Mouse (Mus musculus) neural tube, embryonic 14.5 days (tissue): Measurements from ENCODE around the gene Zfp810. TPM values are rescaled to one million over a fixed set of nuclear protein-coding genes. Genes with fewer than 3 reads are reported as not detected.

ENCODE experiments used
- ATAC-seq: fragments of 200-750 bp; cut with Nextera tagmentation; 2 replicates; pipeline ENCODE4 v1.8.0; 2017; ENCODE audit warnings: low read depth, mild to moderate bottlenecking, moderate TSS enrichment, moderate library complexity
- H3K27ac ChIP-seq: fragments of 300-500 bp; sonication (generic); 2 replicates; pipeline ENCODE4 v1.5.1; 2014; ENCODE audit warnings: low read depth, mild to moderate bottlenecking, control low read depth, low read length, moderate library complexity, mixed read lengths
- H3K27me3 ChIP-seq: fragments of 300-500 bp; sonication (generic); 2 replicates; pipeline ENCODE4 v1.6.1; 2014; ENCODE audit warnings: low read length; ENCODE audit not compliant: control insufficient read depth, insufficient read depth
- H3K36me3 ChIP-seq: fragments of 300-500 bp; sonication (generic); 2 replicates; pipeline ENCODE4 v1.6.1; 2014; ENCODE audit warnings: low read length, mixed read lengths; ENCODE audit not compliant: control insufficient read depth, insufficient read depth
- H3K4me1 ChIP-seq: fragments of 300-500 bp; sonication (generic); 2 replicates; pipeline ENCODE4 v1.6.1; 2014; ENCODE audit warnings: low read length; ENCODE audit not compliant: control insufficient read depth, insufficient read depth
- H3K4me2 ChIP-seq: fragments of 300-500 bp; sonication (generic); 2 replicates; pipeline ENCODE4 v1.6.1; 2014; ENCODE audit warnings: mild to moderate bottlenecking, low read depth, low read length, control low read depth
- H3K4me3 ChIP-seq: fragments of 300-500 bp; sonication (generic); 2 replicates; pipeline ENCODE4 v1.5.1; 2014; ENCODE audit warnings: low read depth, low read length, control low read depth, mixed read lengths
- H3K9ac ChIP-seq: fragments of 300-500 bp; sonication (generic); replicated peaks from 2 replicates; pipeline ENCODE4 v1.6.1; 2014; ENCODE audit warnings: low read depth, mild to moderate bottlenecking, control low read depth, low read length, mixed read lengths
- H3K9me3 ChIP-seq: fragments of 300-500 bp; sonication (generic); 2 replicates; pipeline ENCODE4 v1.6.1; 2016; ENCODE audit warnings: low read length; ENCODE audit not compliant: control insufficient read depth
- WGBS: fragments of 180-500 bp; shearing (Covaris S2); extraction: QIAGEN DNeasy Blood & Tissue Kit; methylation state at CpG from one replicate; pipeline ENCODE4 v1.1.7; 2014; 5-methylcytosine and 5-hydroxymethylcytosine counted together
- polyA plus RNA-seq: library from polyadenylated mRNA; unstranded; fragments of >200 nt; fragmentation: Nextera tagmentation; extraction: Ambion mirVana; gene quantifications from 2 replicates; pipeline ENCODE4 v1.2.1, GENCODE M21; 2014

Gene Zfp810
- polyA plus RNA-seq, 1 experiment from 2014 or later = 42.8 TPM

GRCm38 (mm10) chr9:22302199-22302598 lies 5.2 kb downstream of the Zfp810 start:
- Histone ChIP-seq H3K27me3 (no peaks in the 10 kb centered on the region), H3K27ac (no peak overlapping the region), H3K9ac (no peak overlapping the region), H3K4me2 (no peak overlapping the region), H3K4me3 (no peak overlapping the region), H3K4me1 (0 out of 2 replicates have a peak, but pooled peaks cover 4% of the 10 kb centered on the region), H3K9me3 (no peaks in the 10 kb centered on the region), H3K36me3 (peaks cover 29% of the 10 kb centered on the region)
- 100% methylated on average over 1 of the region's 1 CpGs for WGBS
- no peak for ATAC-seq

DNA sequence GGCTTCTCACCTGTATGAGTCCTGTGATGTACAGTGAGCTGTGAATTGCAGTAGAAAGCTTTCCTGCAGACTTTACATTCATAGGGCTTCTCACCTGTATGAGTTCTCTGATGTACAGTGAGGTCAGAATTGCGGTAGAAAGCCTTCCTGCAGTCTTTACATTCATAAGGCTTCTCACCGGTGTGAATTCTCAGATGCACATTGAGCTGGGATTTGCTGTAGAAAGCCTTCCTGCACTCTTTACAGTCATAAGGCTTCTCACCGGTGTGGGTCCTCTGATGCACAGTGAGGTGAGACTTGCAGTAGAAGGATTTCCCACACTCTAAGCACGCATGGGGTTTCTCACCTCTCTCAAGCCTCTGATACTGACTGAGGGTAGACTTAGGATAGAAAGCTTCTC lies 28.7 kb downstream of the Zfp810 start:
- Histone ChIP-seq H3K9ac (no peak overlapping the region), H3K4me2 (no peak overlapping the region), H3K27ac (no peak overlapping the region), H3K9me3 (peaks cover 54% of the 10 kb centered on the region), H3K4me3 (no peak overlapping the region), H3K4me1 (no peaks in the 10 kb centered on the region), H3K36me3 (peaks cover 71% of the 10 kb centered on the region), H3K27me3 (no peaks in the 10 kb centered on the region)
- WGBS = 95% methylated on average over 4 of the region's 4 CpGs
- no peak for ATAC-seq

DNA sequence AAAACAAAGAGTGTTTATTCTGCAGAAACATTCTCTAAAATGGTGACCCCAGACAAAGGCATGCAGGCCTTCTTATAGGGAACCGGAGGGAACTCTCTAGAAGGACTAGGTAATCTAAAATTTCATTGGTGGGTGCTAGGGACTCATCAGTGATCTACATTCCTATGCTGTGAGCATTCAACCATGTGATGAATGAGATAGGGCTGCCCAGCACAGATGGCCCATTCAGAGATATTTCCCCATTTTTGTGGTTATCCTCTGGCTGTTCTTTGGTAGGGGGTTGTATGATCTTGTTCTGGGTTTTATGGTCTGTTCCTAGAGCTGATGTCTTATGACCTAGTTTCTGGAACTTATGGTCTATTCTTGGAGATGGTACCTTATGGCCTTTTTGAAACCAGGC lies 38.6 kb downstream of the Zfp810 start:
- H3K4me2 ChIP-seq = no peak overlapping the region
- no peak overlapping the region for H3K9ac ChIP-seq
- H3K9me3 ChIP-seq = peaks cover 3% of the 10 kb centered on the region; the same call in 1 of the 2 replicates
- no peaks in the 10 kb centered on the region for H3K36me3 ChIP-seq
- no peaks in the 10 kb centered on the region for H3K4me1 ChIP-seq
- no peak for ATAC-seq
- 92% methylated on average over 1 of the region's 1 CpGs for WGBS
- no peak overlapping the region for H3K27ac ChIP-seq
- no peak overlapping the region for H3K4me3 ChIP-seq
- no peaks in the 10 kb centered on the region for H3K27me3 ChIP-seq

GRCm38 (mm10) chr9:22262611-22263010 lies 44.8 kb downstream of the Zfp810 start:
- Histone ChIP-seq H3K27ac (no peak overlapping the region), H3K4me2 (no peak overlapping the region), H3K9me3 (no peaks in the 10 kb centered on the region), H3K4me3 (no peak overlapping the region), H3K27me3 (no peaks in the 10 kb centered on the region), H3K36me3 (no peaks in the 10 kb centered on the region), H3K4me1 (no peaks in the 10 kb centered on the region), H3K9ac (no peak overlapping the region)
- 90% methylated on average over 10 of the region's 10 CpGs for WGBS
- ATAC-seq = no peak

DNA sequence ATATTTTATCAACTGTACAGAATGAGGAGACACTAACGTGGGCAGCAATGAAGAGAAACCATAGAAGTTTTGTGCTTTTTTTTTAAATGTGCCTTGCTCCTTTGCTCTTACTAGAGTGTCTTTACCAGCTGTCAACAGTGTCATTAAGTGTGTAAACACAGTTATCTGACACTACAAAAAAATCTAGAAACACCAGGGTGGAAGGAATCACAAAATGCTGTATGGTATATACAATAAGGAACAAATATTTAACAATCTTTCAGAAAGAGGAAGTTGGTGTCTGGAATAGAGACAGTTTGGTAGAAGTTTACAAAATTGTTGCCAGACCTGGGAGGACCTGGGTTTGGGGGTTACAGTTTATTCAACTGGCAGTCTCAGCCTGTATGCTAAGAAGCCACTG lies 45.9 kb downstream of the Zfp810 start:
- ATAC-seq = no peak
- no peaks in the 10 kb centered on the region for H3K9me3 ChIP-seq
- H3K4me2 ChIP-seq = no peak overlapping the region
- no peaks in the 10 kb centered on the region for H3K27me3 ChIP-seq
- no peaks in the 10 kb centered on the region for H3K36me3 ChIP-seq
- H3K9ac ChIP-seq = no peak overlapping the region
- 95% methylated on average over 1 of the region's 1 CpGs for WGBS
- no peaks in the 10 kb centered on the region for H3K4me1 ChIP-seq
- no peak overlapping the region for H3K27ac ChIP-seq
- no peak overlapping the region for H3K4me3 ChIP-seq

GRCm38 (mm10) chr9:22260092-22260422 lies 47.4 kb downstream of the Zfp810 start:
- Histone ChIP-seq H3K4me1 (no peaks in the 10 kb centered on the region), H3K36me3 (no peaks in the 10 kb centered on the region), H3K4me2 (peak overlapping the region; percentile 71), H3K4me3 (peak overlapping the region; percentile 56), H3K27ac (no peak overlapping the region), H3K9me3 (no peaks in the 10 kb centered on the region), H3K9ac (0 out of 2 replicates have a peak overlapping the region, but pooled peaks have one; percentile 73), H3K27me3 (no peaks in the 10 kb centered on the region)
- ATAC-seq = no peak
- WGBS = 37% methylated on average over 3 of the region's 3 CpGs

- 1% methylated on average over 35 of the region's 35 CpGs for WGBS
- no peaks in the 10 kb centered on the region for H3K9me3 ChIP-seq
- H3K36me3 ChIP-seq = no peaks in the 10 kb centered on the region
- H3K27me3 ChIP-seq = no peaks in the 10 kb centered on the region
- H3K4me3 ChIP-seq = peak within 1 kb of the TSS; percentile 56
- H3K9ac ChIP-seq = peak within 1 kb of the TSS; percentile 73
- H3K4me2 ChIP-seq = peak within 1 kb of the TSS; percentile 71
- H3K27ac ChIP-seq = no peak within 1 kb of the TSS
- ATAC-seq = peak; percentile 95
- no peaks in the 10 kb centered on the region for H3K4me1 ChIP-seq
Observed at GRCm38 (mm10) chr9:22259184-22260091, 48.0 kb downstream of the Zfp810 start, which contains the start of gene Zfp599. Zfp599 (minus strand) TSS chr9:22259895.

- Histone ChIP-seq H3K9me3 (no peaks in the 10 kb centered on the region; the same call in 1 of the 2 replicates), H3K4me3 (peak overlapping the region; percentile 56), H3K36me3 (peaks cover 5% of the 10 kb centered on the region), H3K9ac (peak overlapping the region; percentile 73; the same call in 1 of the 2 replicates), H3K27ac (no peak overlapping the region), H3K4me1 (no peaks in the 10 kb centered on the region), H3K27me3 (no peaks in the 10 kb centered on the region), H3K4me2 (peak overlapping the region; percentile 71)
- no peak for ATAC-seq
- WGBS = 81% methylated on average over 8 of the region's 8 CpGs
Observed at GRCm38 (mm10) chr9:22258784-22259183, 48.7 kb downstream of the Zfp810 start.

GRCm38 (mm10) chr9:22256579-22256978 lies 50.9 kb downstream of the Zfp810 start:
- 96% methylated on average over 4 of the region's 4 CpGs for WGBS

More at GRCm38 (mm10) chr9:22256579-22256978, 50.9 kb downstream of the Zfp810 start:
- Histone ChIP-seq H3K36me3 (peaks cover 15% of the 10 kb centered on the region), H3K4me3 (no peak overlapping the region), H3K9ac (no peak overlapping the region), H3K9me3 (no peaks in the 10 kb centered on the region; the same call in 1 of the 2 replicates), H3K27me3 (no peaks in the 10 kb centered on the region), H3K27ac (no peak overlapping the region), H3K4me1 (no peaks in the 10 kb centered on the region), H3K4me2 (no peak overlapping the region)
- ATAC-seq = no peak
